Mouse (Mus musculus): ENCODE data around the gene Neurod2. TPM values are rescaled to one million over a fixed set of nuclear protein-coding genes. Genes with fewer than 3 reads are reported as not detected.

Neurod2 gene
- polyA plus RNA-seq, 1 experiment from 2014 or later, result not detected

- no peaks in the 10 kb centered on the region for H3K79me2 ChIP-seq (ENCODE audit: inconsistent target)
- H3K4me3 ChIP-seq (ENCODE audit: inconsistent target), result no peak overlapping the region
- H3K36me3 ChIP-seq (ENCODE audit: inconsistent target), result no peaks in the 10 kb centered on the region
- H3K27ac ChIP-seq, result no peak overlapping the region
- 5% methylated on average over 29 of the region's 30 CpGs for WGBS (ENCODE audit: missing documents)
These were observed 8.4 kb downstream of the Neurod2 start for GRCm38 (mm10) chr11:98320806-98321676.

- H3K36me3 ChIP-seq (ENCODE audit: inconsistent target), result no peaks in the 10 kb centered on the region
- H3K79me2 ChIP-seq (ENCODE audit: inconsistent target), result no peaks in the 10 kb centered on the region
- WGBS (ENCODE audit: missing documents), result 13% methylated on average over 12 of the region's 12 CpGs
- H3K27ac ChIP-seq, result no peak overlapping the region
- H3K4me3 ChIP-seq (ENCODE audit: inconsistent target), result no peak overlapping the region
These were observed 9.1 kb downstream of the Neurod2 start for GRCm38 (mm10) chr11:98320381-98320780.

GRCm38 (mm10) chr11:98319944-98320343 lies 9.5 kb downstream of the Neurod2 start:
- H3K36me3 ChIP-seq (ENCODE audit: inconsistent target), result no peaks in the 10 kb centered on the region
- H3K27ac ChIP-seq, result no peak overlapping the region
- 32% methylated on average over 2 of the region's 2 CpGs for WGBS (ENCODE audit: missing documents)
- no peaks in the 10 kb centered on the region for H3K79me2 ChIP-seq (ENCODE audit: inconsistent target)
- no peak overlapping the region for H3K4me3 ChIP-seq (ENCODE audit: inconsistent target)

- H3K27ac ChIP-seq, result no peak overlapping the region
- H3K36me3 ChIP-seq (ENCODE audit: inconsistent target), result no peaks in the 10 kb centered on the region
- no peak overlapping the region for H3K4me3 ChIP-seq (ENCODE audit: inconsistent target)
- WGBS (ENCODE audit: missing documents), result 14% methylated on average over 4 of the region's 4 CpGs
- no peaks in the 10 kb centered on the region for H3K79me2 ChIP-seq (ENCODE audit: inconsistent target)
These were observed 9.9 kb downstream of the Neurod2 start for GRCm38 (mm10) chr11:98319544-98319943.

GRCm38 (mm10) chr11:98319120-98319519 lies 10.3 kb downstream of the Neurod2 start:
- H3K36me3 ChIP-seq (ENCODE audit: inconsistent target), result no peaks in the 10 kb centered on the region
- no peak overlapping the region for H3K27ac ChIP-seq
- no peak overlapping the region for H3K4me3 ChIP-seq (ENCODE audit: inconsistent target)
- no peaks in the 10 kb centered on the region for H3K79me2 ChIP-seq (ENCODE audit: inconsistent target)
- 8% methylated on average over 15 of the region's 15 CpGs for WGBS (ENCODE audit: missing documents)

GRCm38 (mm10) chr11:98318421-98319116 lies 10.9 kb downstream of the Neurod2 start:
- WGBS (ENCODE audit: missing documents), result 5% methylated on average over 13 of the region's 14 CpGs
- Histone ChIP-seq H3K27ac (no peak overlapping the region), H3K4me3 (ENCODE audit: inconsistent target) (no peak overlapping the region), H3K36me3 (ENCODE audit: inconsistent target) (no peaks in the 10 kb centered on the region), H3K79me2 (ENCODE audit: inconsistent target) (no peaks in the 10 kb centered on the region)

GRCm38 (mm10) chr11:98317479-98317878 lies 12.0 kb downstream of the Neurod2 start:
- Histone ChIP-seq H3K36me3 (ENCODE audit: inconsistent target) (no peaks in the 10 kb centered on the region), H3K79me2 (ENCODE audit: inconsistent target) (no peaks in the 10 kb centered on the region), H3K27ac (no peak overlapping the region), H3K4me3 (ENCODE audit: inconsistent target) (no peak overlapping the region)
- 7% methylated on average over 7 of the region's 7 CpGs for WGBS (ENCODE audit: missing documents)

GRCm38 (mm10) chr11:98313790-98314323 lies 15.6 kb downstream of the Neurod2 start:
- Histone ChIP-seq H3K4me3 (ENCODE audit: inconsistent target) (no peak overlapping the region), H3K36me3 (ENCODE audit: inconsistent target) (no peaks in the 10 kb centered on the region), H3K79me2 (ENCODE audit: inconsistent target) (no peaks in the 10 kb centered on the region), H3K27ac (no peak overlapping the region)
- 2% methylated on average over 23 of the region's 26 CpGs for WGBS (ENCODE audit: missing documents)

GRCm38 (mm10) chr11:98298484-98299205 lies 30.8 kb downstream of the Neurod2 start:
- 27% methylated on average over 10 of the region's 10 CpGs for WGBS (ENCODE audit: missing documents)
- H3K4me3 ChIP-seq (ENCODE audit: inconsistent target), result no peak overlapping the region
- no peak overlapping the region for H3K27ac ChIP-seq
- no peaks in the 10 kb centered on the region for H3K36me3 ChIP-seq (ENCODE audit: inconsistent target)
- no peaks in the 10 kb centered on the region for H3K79me2 ChIP-seq (ENCODE audit: inconsistent target)

- Histone ChIP-seq H3K27ac (no peak overlapping the region), H3K79me2 (ENCODE audit: inconsistent target) (no peaks in the 10 kb centered on the region), H3K4me3 (ENCODE audit: inconsistent target) (no peak overlapping the region), H3K36me3 (ENCODE audit: inconsistent target) (no peaks in the 10 kb centered on the region)
- WGBS (ENCODE audit: missing documents), result 37% methylated on average over 7 of the region's 7 CpGs
These were observed 31.7 kb downstream of the Neurod2 start for GRCm38 (mm10) chr11:98297778-98298177.

GRCm38 (mm10) chr11:98296916-98297315 lies 32.5 kb downstream of the Neurod2 start:
- no peak overlapping the region for H3K4me3 ChIP-seq (ENCODE audit: inconsistent target)
- no peaks in the 10 kb centered on the region for H3K79me2 ChIP-seq (ENCODE audit: inconsistent target)
- no peaks in the 10 kb centered on the region for H3K36me3 ChIP-seq (ENCODE audit: inconsistent target)
- WGBS (ENCODE audit: missing documents), result 80% methylated on average over 2 of the region's 2 CpGs
- no peak overlapping the region for H3K27ac ChIP-seq

- Histone ChIP-seq H3K79me2 (ENCODE audit: inconsistent target) (no peaks in the 10 kb centered on the region), H3K36me3 (ENCODE audit: inconsistent target) (no peaks in the 10 kb centered on the region), H3K4me3 (ENCODE audit: inconsistent target) (no peak overlapping the region), H3K27ac (no peak overlapping the region)
- WGBS (ENCODE audit: missing documents), result 16% methylated on average over 5 of the region's 5 CpGs
These were observed 33.2 kb downstream of the Neurod2 start for GRCm38 (mm10) chr11:98296277-98296676.

- H3K36me3 ChIP-seq (ENCODE audit: inconsistent target), result no peaks in the 10 kb centered on the region
- no peaks in the 10 kb centered on the region for H3K79me2 ChIP-seq (ENCODE audit: inconsistent target)
- 14% methylated on average over 9 of the region's 9 CpGs for WGBS (ENCODE audit: missing documents)
- no peak overlapping the region for H3K27ac ChIP-seq
- H3K4me3 ChIP-seq (ENCODE audit: inconsistent target), result no peak overlapping the region
These were observed 34.3 kb downstream of the Neurod2 start for GRCm38 (mm10) chr11:98295013-98295585.
